Mouse (Mus musculus): Measurements from ENCODE around the gene Mrgpre.
A peak's percentile ranks its signal among the peaks of the same experiment; 100 is the strongest.

The Mrgpre gene

DNA sequence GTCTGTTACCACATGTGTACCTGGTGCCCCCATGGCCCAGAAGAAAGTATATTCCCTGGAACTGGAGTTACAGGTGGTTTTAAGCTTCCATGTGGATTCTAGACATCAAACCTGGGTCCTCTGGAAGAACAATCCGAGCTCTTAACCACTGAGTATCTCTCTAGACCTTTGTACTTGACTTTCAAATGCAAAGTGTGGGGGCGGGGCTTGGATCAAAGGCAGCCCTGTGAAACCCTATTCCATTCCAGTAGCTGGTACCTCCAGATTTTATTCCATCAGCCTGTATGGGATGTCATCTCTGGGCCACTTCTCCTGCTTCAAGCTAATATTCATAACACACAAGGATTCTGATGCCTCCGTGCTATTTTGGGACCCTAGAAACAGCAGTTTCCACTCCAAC is 8.2 kb downstream of the Mrgpre start:
- no peak for DNase-seq (ENCODE audit: low read depth)

GRCm38 (mm10) chr7:143769461-143769860 is 14.8 kb downstream of the Mrgpre start:
- no peak for DNase-seq (ENCODE audit: low read depth)

DNA sequence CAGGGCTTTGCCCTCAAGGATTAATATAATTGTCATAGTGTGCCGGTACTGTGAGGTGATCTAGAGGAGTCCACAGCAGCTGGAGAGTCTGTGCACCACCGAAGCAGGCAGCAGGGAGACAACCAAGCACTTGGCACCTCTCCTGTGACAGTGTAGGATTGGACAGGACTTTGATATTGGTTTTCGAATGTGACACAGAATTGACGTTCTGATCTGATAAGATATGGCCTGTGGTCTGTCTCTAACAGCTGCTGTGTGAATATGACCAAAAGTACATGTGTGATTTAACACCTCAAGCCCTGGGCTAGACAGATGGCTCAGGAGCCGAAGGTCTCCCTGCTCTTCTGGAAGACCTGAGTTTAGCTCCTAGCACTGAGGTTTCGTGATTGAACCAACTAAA is 16.0 kb downstream of the Mrgpre start:
- DNase-seq (ENCODE audit: low read depth), result no peak

- DNase-seq (ENCODE audit: low read depth), result no peak
These were observed 17.4 kb downstream of the Mrgpre start, which contains the start of gene Mrgprg for GRCm38 (mm10) chr7:143766893-143767292. TSS of gene Mrgprg (minus strand) at chr7:143766993.

DNA sequence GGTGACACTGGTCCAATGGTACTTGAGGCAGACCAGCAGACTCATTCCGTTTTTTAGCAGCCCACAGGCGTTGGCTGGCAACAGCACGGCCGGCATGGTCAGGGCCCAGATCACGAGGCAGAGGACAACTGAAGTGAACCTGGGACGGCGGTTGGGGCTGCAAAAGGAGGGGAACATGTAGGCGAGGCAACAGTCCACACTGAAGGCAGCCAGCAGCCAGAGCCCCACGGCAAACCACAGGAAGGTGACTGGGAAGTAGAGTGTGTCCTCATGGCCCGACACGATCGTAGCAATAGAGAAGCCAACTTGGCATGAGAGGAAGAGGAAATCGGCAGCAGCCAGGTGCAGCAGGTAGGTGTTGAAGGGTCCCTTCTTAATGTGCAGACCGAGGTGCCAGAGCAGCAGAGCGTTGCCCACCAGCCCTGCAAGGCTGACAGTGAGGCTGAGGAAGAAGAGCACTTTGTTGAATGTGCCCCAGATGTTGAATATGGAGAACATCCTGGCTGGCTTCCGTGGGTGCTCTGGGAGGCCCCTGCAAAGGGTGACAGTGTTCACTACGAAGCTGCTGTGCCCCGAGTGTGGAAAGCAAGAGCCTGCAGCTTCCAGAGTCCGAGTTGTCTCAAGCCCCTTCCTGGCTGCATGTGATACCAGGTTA is 19.3 kb downstream of the Mrgpre start:
- DNase-seq (ENCODE audit: low read depth), result no peak

DNA sequence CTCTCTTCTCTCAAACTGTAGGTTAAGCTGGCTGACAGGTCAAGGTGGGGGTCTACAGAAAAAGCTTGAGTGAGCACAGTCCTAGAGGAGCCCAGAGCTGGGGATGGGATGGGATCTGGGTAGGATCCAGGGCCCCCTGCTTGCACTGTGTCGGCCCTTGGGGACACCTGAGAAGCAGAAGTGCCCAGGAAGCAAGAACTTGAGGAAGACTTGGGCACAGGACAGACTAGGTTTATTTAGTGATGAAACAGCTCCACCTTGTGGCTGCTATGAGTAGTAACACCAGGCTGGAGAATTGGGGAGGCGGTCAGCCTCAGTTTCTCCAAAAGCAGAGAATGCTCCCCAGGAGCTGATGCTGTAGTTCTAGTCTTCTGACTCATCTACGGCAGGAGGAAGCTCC is 20.5 kb downstream of the Mrgpre start:
- DNase-seq (ENCODE audit: low read depth), result peak; percentile 79

- DNase-seq (ENCODE audit: low read depth), result no peak
These were observed 25.3 kb downstream of the Mrgpre start for GRCm38 (mm10) chr7:143758956-143759355.

- DNase-seq (ENCODE audit: low read depth), result no peak
These were observed 26.6 kb downstream of the Mrgpre start for GRCm38 (mm10) chr7:143757696-143758095.

DNA sequence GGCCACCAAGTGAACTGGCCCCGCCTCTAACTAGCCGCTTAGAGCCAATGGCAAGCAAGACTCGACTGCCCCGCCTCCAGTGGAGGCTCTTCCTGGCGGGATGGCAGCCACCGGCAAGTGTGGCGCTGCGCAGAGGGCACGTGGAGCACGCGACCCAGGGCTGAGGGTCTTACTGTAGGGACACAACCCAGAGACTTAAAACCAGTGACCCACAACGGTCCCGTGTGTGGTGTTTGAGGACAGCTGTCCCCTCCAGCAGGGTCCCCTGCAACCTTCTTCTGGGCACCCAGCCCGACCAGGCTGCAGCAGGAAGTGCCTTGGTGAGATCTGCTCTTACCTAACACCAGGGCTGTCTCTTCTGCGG is 27.3 kb downstream of the Mrgpre start:
- peak; percentile 93 for DNase-seq (ENCODE audit: low read depth)

DNA sequence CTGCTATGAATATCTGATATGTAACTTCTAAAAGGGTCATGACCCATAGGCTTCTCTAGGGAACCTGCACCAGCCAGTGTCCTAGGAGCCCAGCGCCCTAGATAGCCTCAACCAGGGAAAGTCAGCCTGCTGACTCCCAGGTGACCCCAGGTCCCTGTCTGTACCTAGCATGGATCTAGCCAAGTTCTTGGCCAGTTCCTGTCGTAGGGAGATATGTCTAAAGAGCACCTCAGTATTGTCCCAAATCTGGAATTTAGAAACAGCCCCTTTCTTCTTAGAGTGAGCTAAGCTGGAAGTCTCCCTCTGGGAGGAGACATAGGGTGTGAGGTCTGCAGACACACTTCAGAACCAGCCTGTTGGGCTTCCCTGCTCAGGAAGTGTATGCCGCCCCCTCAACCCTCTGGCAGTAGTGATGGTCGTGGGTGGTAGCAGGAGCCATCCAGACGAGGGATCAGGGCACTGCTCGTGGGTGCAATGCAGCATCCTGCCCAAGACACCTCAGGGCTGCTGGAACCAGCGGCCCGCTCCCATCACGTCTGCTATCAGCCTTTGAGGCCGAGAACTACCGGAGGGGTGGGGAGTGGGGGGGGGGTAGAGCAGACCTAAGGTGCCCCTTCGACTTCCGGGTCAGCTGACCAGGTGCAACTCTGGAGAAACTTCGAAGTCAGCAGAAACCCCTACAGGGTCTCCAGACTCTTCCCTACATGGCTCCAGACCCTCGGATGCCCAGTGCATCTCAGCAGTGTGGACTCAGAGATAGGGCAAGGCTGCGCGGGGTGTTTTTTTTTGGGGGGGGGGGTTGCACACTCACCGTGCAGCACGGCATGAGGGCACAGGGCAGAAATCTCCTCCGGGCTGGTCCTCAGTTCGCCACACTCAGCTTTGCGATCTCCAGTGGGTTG is 27.9 kb downstream of the Mrgpre start, which contains the start of gene Osbpl5:
Osbpl5 (minus strand) TSS at position 861 of the 902 bp plus-strand sequence.
- DNase-seq (ENCODE audit: low read depth), result no peak

DNA sequence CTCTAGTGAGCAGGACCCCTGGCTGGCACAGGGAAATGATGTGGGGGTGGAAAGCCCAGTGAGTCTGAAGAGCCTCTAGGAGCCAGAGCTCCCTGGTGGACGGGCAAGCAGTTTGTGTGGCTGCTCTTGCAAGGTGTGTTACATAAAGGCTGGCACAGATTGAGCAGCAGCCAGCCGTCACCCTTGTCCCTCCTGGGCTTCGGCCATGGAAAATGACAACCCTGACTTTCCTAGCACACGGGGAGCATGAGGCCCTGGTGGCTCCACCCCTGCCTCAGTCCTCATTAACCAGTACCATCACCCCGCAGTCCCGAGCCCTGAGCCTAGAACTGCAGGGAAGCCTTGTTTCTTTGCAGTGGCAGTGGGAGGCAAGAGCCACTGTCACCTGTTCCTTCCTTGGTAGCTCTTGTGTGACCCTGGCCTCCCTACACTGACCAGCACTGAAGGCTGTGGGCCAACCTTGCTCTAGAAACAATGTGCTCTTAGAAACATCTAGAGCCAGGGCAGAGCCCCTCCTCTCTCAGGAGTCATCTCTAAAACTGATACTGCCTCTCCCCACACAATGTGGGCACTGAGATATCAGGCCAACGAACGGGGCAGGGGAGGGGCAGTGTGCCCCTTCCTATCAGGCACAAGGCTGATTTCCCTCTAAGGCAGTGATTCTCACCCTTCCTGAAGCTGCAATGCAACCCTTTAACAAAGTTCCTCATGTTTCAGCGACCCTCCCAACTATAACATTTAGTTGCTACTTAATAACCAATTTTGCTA is 28.8 kb downstream of the Mrgpre start:
- DNase-seq (ENCODE audit: low read depth), result no peak

- DNase-seq (ENCODE audit: low read depth), result peak; percentile 84
These were observed 30.1 kb downstream of the Mrgpre start for GRCm38 (mm10) chr7:143753990-143754715.

- no peak for DNase-seq (ENCODE audit: low read depth)
These were observed 31.7 kb downstream of the Mrgpre start for GRCm38 (mm10) chr7:143752606-143753005.

- DNase-seq (ENCODE audit: low read depth), result no peak
These were observed 32.2 kb downstream of the Mrgpre start for GRCm38 (mm10) chr7:143752056-143752455.

GRCm38 (mm10) chr7:143751380-143751779 is 32.9 kb downstream of the Mrgpre start:
- no peak for DNase-seq (ENCODE audit: low read depth)

GRCm38 (mm10) chr7:143749045-143749444 is 35.3 kb downstream of the Mrgpre start:
- DNase-seq (ENCODE audit: low read depth), result no peak

DNA sequence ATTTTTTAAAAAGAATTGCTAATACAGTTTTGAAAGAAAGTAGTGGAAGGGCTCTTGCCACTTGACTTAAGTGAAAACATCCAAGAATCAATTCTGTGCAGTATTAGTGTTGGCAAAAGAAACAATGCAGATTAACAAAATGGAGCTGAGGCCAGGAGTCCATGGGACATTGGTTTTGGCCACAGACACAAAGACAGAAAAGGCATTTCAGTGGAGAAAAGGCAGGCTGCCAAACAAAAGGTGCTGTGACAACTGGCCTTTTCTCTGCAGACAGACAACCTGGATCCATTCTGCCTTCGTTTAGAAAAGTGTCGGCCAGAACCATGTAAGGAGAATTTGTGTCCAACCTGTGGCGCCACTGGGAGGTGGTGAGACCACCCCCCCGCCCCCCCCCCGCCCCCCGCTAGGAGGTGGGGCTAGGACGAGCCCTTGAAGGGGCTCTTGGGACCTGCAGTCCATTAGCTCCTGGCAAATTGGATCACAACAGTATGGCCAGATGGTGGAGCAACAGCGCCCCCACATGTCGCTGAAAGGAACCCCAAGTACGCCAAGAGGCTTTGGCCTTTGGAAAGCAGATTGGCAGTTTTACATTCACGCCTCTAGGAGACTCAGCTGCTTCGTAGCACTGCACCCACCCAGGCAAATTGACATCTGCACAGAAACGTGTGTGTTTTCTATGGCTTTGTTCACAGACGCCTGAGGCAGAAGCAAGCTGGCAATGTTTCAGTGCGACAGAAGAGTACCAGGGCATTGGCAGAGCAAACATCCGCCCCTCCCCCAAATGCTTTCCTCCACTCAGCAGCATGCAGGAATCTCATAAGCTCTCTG is 36.0 kb downstream of the Mrgpre start:
- peak; percentile 89 for DNase-seq (ENCODE audit: low read depth)

GRCm38 (mm10) chr7:143740653-143741052 is 43.6 kb downstream of the Mrgpre start:
- no peak for DNase-seq (ENCODE audit: low read depth)

DNA sequence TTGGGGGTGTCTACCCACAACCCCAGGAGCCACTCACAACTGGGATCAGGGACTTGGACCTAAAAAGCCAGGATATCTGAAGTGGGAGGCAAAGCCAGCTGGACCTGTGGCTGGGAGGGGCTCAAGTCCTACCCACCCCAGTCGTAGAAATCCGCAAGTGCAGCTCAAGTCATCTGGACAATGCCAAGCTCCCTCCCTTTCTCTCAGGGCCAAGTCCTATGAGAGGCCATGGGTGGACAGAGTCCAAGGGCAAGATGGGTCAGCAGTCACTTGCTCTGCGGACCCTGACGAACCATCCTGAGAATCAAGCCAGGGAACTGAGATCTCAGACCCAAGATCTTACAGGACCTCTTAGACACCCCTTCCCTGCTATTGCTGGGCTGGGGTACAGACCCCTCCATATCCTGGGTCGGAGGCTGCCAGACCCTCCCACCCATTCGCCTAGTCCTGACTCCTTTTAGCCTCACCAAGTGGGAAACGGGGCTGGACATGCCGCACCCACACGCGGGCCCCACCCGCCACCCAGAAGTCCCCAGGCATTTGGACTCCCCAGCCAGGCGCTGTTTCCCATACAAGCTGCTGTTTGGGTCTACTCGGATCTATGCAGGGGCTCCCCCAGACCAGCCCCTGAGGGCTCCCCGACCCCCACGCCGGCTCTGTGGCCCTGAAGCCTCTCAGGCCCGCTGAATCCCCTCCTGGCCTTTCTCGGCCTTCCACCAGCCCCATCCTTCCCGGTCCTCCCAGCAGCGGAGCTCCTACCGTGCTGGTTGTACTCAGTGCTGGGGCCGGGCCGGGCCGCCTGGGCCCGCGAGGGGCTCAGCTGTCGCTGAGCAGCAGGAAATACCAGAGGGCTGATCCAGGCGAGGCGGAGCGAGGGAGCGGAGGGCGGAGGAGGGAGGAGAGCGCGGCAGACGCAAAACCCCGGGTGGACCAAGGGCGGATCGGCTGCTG is 44.5 kb downstream of the Mrgpre start:
- DNase-seq (ENCODE audit: low read depth), result peak; percentile 64

DNA sequence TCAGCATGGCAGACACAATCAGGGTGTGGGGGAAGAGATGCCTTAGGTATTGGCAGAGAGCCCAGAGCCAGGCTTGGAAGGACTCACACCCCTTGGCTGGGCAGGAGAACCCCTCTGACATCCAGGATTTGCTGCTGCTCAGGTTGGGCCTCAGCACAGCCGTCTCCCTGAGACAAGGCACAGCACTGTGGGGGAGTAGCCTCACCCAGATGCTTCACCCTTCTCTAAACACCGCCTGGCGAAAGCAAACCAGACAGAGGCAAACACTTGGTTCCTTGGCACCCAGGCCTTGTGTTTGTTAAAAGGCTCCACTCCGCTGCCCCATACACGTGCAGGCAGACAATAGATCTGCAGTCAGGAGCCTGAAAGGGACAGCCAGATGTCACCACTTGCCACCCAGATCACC is 45.7 kb downstream of the Mrgpre start:
- no peak for DNase-seq (ENCODE audit: low read depth)
